Mouse (Mus musculus) stomach, postnatal 0 days (tissue): Measurements from ENCODE around the gene Ppfia2.

ENCODE experiments used
- CTCF ChIP-seq: IDR thresholded peaks from 2 replicates; pipeline ENCODE4 v1.5.1; 2016; ENCODE audit warnings: antibody characterized with exemption, low read depth, mild to moderate bottlenecking, moderate library complexity
- EP300 ChIP-seq: optimal IDR thresholded peaks from 2 replicates; pipeline ENCODE3; 2016; ENCODE audit warnings: antibody characterized with exemption

DNA sequence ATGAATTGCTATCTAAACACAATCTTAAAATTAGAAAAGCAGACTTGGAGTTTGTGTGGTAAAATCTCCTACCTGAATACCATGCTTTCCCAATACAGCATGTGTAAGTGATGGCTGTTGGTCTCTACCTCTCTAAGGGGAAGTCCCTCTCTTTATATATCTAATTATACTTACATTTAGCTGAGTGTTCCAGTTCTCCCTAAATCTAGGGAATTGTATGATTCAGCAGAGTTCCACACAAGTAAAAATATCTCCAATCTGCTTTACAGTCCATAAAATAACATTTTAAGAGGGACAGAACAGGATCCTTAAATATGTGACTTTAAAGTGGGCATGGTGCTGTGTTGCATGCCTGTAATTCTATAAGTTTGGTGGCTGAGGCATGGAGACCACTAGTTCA lies 444.7 kb downstream of the Ppfia2 start:
- TF ChIP-seq EP300 (no peak), CTCF (no peak)
